Mouse (Mus musculus) liver, embryonic 16.5 days (tissue): ENCODE measurements at regions not wholly inside any gene's neighbourhood (a gene's known extent, or its start where the extent isn't known, plus 50 kb on each side); places are given as distances from the start of the nearest gene placed in this dataset.
A peak's percentile ranks its signal among the peaks of the same experiment; 100 is the strongest.

Source experiments
- ATAC-seq: fragments of 200-750 bp; cut with Nextera tagmentation; 2 replicates; pipeline ENCODE4 v1.8.0; 2017; ENCODE audit warnings: low read depth, mild to moderate bottlenecking, moderate number of reproducible peaks, moderate library complexity
- H3K27ac ChIP-seq: fragments of 300-500 bp; sonication (generic); 2 replicates; pipeline ENCODE4 v1.5.1; 2014; ENCODE audit warnings: mild to moderate bottlenecking, low read length
- H3K27me3 ChIP-seq: fragments of 300-500 bp; sonication (generic); 2 replicates; pipeline ENCODE4 v1.6.1; 2014; ENCODE audit warnings: low read depth, low read length, mixed read lengths; ENCODE audit not compliant: control insufficient read depth, insufficient read depth
- H3K36me3 ChIP-seq: fragments of 300-500 bp; sonication (generic); 2 replicates; pipeline ENCODE4 v1.6.1; 2014; ENCODE audit warnings: mild to moderate bottlenecking; ENCODE audit not compliant: control insufficient read depth, insufficient read depth
- H3K4me1 ChIP-seq: fragments of 300-500 bp; sonication (generic); 2 replicates; pipeline ENCODE4 v1.6.1; 2014; ENCODE audit warnings: low read depth, low read length, mixed read lengths; ENCODE audit not compliant: control insufficient read depth
- H3K4me2 ChIP-seq: fragments of 300-500 bp; sonication (generic); 2 replicates; pipeline ENCODE4 v1.6.1; 2014; ENCODE audit warnings: low read depth, low read length, mixed read lengths
- H3K4me3 ChIP-seq: fragments of 300-500 bp; sonication (generic); 2 replicates; pipeline ENCODE4 v1.5.1; 2014; ENCODE audit warnings: low read depth, mild to moderate bottlenecking, low read length
- H3K9ac ChIP-seq: fragments of 300-500 bp; sonication (generic); 2 replicates; pipeline ENCODE4 v1.6.1; 2014; ENCODE audit warnings: low read depth, low read length
- H3K9me3 ChIP-seq: fragments of 300-500 bp; sonication (generic); replicated peaks from 2 replicates; pipeline ENCODE4 v1.6.1; 2016; ENCODE audit warnings: low read length; ENCODE audit not compliant: control insufficient read depth
- WGBS: fragments of 180-500 bp; shearing (Covaris S2); extraction: QIAGEN DNeasy Blood & Tissue Kit; methylation state at CpG from one replicate; pipeline ENCODE4 v1.1.7; 2014; ENCODE audit not compliant: insufficient replicate concordance; 5-methylcytosine and 5-hydroxymethylcytosine counted together

- Histone ChIP-seq H3K9ac (no peak overlapping the region), H3K27me3 (no peaks in the 10 kb centered on the region), H3K4me3 (no peak overlapping the region), H3K27ac (no peak overlapping the region), H3K4me1 (no peaks in the 10 kb centered on the region), H3K9me3 (no peaks in the 10 kb centered on the region), H3K4me2 (no peak overlapping the region), H3K36me3 (no peaks in the 10 kb centered on the region)
- peak; percentile 21; the same call in 1 of the 2 replicates for ATAC-seq
- 31% methylated on average over 6 of the region's 6 CpGs for WGBS
Observed at GRCm38 (mm10) chr6:50744462-50745166, 90.4 kb upstream of the Npvf start.

- H3K27ac ChIP-seq, result no peak overlapping the region
- no peaks in the 10 kb centered on the region for H3K36me3 ChIP-seq
- no peak overlapping the region for H3K4me2 ChIP-seq
- WGBS, result 62% methylated on average over 7 of the region's 7 CpGs
- no peak overlapping the region for H3K4me3 ChIP-seq
- no peaks in the 10 kb centered on the region for H3K9me3 ChIP-seq
- ATAC-seq, result no peak
- no peaks in the 10 kb centered on the region; the same call in 1 of the 2 replicates for H3K27me3 ChIP-seq
- no peaks in the 10 kb centered on the region for H3K4me1 ChIP-seq
- H3K9ac ChIP-seq, result no peak overlapping the region
Observed at GRCm38 (mm10) chr6:50753151-50753550, 98.9 kb upstream of the Npvf start.

- no peak overlapping the region for H3K4me2 ChIP-seq
- H3K27me3 ChIP-seq, result no peaks in the 10 kb centered on the region; the same call in 1 of the 2 replicates
- no peaks in the 10 kb centered on the region for H3K4me1 ChIP-seq
- H3K9ac ChIP-seq, result no peak overlapping the region
- no peak overlapping the region for H3K27ac ChIP-seq
- no peak for ATAC-seq
- no peaks in the 10 kb centered on the region for H3K9me3 ChIP-seq
- no peak overlapping the region for H3K4me3 ChIP-seq
- 74% methylated on average over 12 of the region's 12 CpGs for WGBS
- no peaks in the 10 kb centered on the region for H3K36me3 ChIP-seq
Observed at GRCm38 (mm10) chr6:50754786-50755185, 100.5 kb upstream of the Npvf start.

- ATAC-seq, result no peak
- Histone ChIP-seq H3K36me3 (no peaks in the 10 kb centered on the region), H3K27me3 (no peaks in the 10 kb centered on the region; the same call in 1 of the 2 replicates), H3K9me3 (no peaks in the 10 kb centered on the region), H3K9ac (no peak overlapping the region), H3K27ac (no peak overlapping the region), H3K4me3 (no peak overlapping the region), H3K4me1 (no peaks in the 10 kb centered on the region), H3K4me2 (no peak overlapping the region)
- WGBS, result 51% methylated on average over 6 of the region's 6 CpGs
Observed at GRCm38 (mm10) chr6:50760367-50760766, 106.1 kb upstream of the Npvf start.

GRCm38 (mm10) chr6:50763121-50763520, 108.9 kb upstream of the Npvf start:
- Histone ChIP-seq H3K27ac (no peak overlapping the region), H3K9ac (no peak overlapping the region), H3K36me3 (no peaks in the 10 kb centered on the region), H3K4me1 (no peaks in the 10 kb centered on the region), H3K9me3 (no peaks in the 10 kb centered on the region), H3K4me2 (no peak overlapping the region), H3K27me3 (no peaks in the 10 kb centered on the region), H3K4me3 (no peak overlapping the region)
- WGBS, result 36% methylated on average over 4 of the region's 4 CpGs
- ATAC-seq, result no peak

- H3K4me2 ChIP-seq, result no peak overlapping the region
- 48% methylated on average over 14 of the region's 14 CpGs for WGBS
- H3K4me3 ChIP-seq, result no peak overlapping the region
- no peak overlapping the region for H3K9ac ChIP-seq
- no peaks in the 10 kb centered on the region for H3K9me3 ChIP-seq
- H3K27me3 ChIP-seq, result no peaks in the 10 kb centered on the region
- no peak for ATAC-seq
- no peaks in the 10 kb centered on the region for H3K4me1 ChIP-seq
- H3K27ac ChIP-seq, result no peak overlapping the region
- H3K36me3 ChIP-seq, result no peaks in the 10 kb centered on the region
Observed at GRCm38 (mm10) chr6:50766442-50766915, 112.2 kb upstream of the Npvf start.

GRCm38 (mm10) chr6:50767126-50767525, 112.9 kb upstream of the Npvf start:
- Histone ChIP-seq H3K27me3 (no peaks in the 10 kb centered on the region), H3K4me1 (no peaks in the 10 kb centered on the region), H3K4me2 (no peak overlapping the region), H3K9ac (no peak overlapping the region), H3K27ac (no peak overlapping the region), H3K4me3 (no peak overlapping the region), H3K36me3 (no peaks in the 10 kb centered on the region), H3K9me3 (no peaks in the 10 kb centered on the region)
- no peak for ATAC-seq
- WGBS, result 58% methylated on average over 6 of the region's 6 CpGs

- no peaks in the 10 kb centered on the region for H3K4me1 ChIP-seq
- no peak for ATAC-seq
- WGBS, result 60% methylated on average over 4 of the region's 4 CpGs
- H3K27ac ChIP-seq, result no peak overlapping the region
- no peak overlapping the region for H3K4me2 ChIP-seq
- H3K36me3 ChIP-seq, result no peaks in the 10 kb centered on the region
- no peak overlapping the region for H3K4me3 ChIP-seq
- H3K27me3 ChIP-seq, result no peaks in the 10 kb centered on the region
- no peaks in the 10 kb centered on the region for H3K9me3 ChIP-seq
- no peak overlapping the region for H3K9ac ChIP-seq
Observed at GRCm38 (mm10) chr6:50767827-50768226, 113.6 kb upstream of the Npvf start.

- H3K4me1 ChIP-seq, result no peaks in the 10 kb centered on the region
- no peaks in the 10 kb centered on the region for H3K9me3 ChIP-seq
- H3K4me3 ChIP-seq, result no peak overlapping the region
- H3K27me3 ChIP-seq, result no peaks in the 10 kb centered on the region
- no peak overlapping the region for H3K27ac ChIP-seq
- H3K4me2 ChIP-seq, result no peak overlapping the region
- ATAC-seq, result no peak
- WGBS, result 55% methylated on average over 2 of the region's 2 CpGs
- no peak overlapping the region for H3K9ac ChIP-seq
- H3K36me3 ChIP-seq, result no peaks in the 10 kb centered on the region
Observed at GRCm38 (mm10) chr6:50769101-50769500, 114.9 kb upstream of the Npvf start.
